Mouse (Mus musculus) intestine, embryonic 16.5 days (tissue): ENCODE measurements around the gene Chst15. TPM values are rescaled to one million over a fixed set of nuclear protein-coding genes. Genes with fewer than 3 reads are reported as not detected.
A peak's percentile ranks its signal among the peaks of the same experiment; 100 is the strongest.

Experiments used
- ATAC-seq: fragments of 200-750 bp; cut with Nextera tagmentation; 2 replicates; pipeline ENCODE4 v1.8.0; 2017; ENCODE audit warnings: moderate TSS enrichment, moderate library complexity
- H3K27ac ChIP-seq: fragments of 300-500 bp; sonication (generic); 2 replicates; pipeline ENCODE4 v1.5.1; 2014; ENCODE audit warnings: mild to moderate bottlenecking, low read length
- H3K27me3 ChIP-seq: fragments of 300-500 bp; sonication (generic); replicated peaks from 2 replicates; pipeline ENCODE4 v1.6.1; 2014; ENCODE audit warnings: low read length, control low read depth, mixed read lengths; ENCODE audit not compliant: control insufficient read depth, insufficient read depth
- H3K36me3 ChIP-seq: fragments of 300-500 bp; sonication (generic); 2 replicates; pipeline ENCODE4 v1.6.1; 2014; ENCODE audit warnings: low read length, control low read depth; ENCODE audit not compliant: control insufficient read depth, insufficient read depth
- H3K4me1 ChIP-seq: fragments of 300-500 bp; sonication (generic); 2 replicates; pipeline ENCODE4 v1.6.1; 2014; ENCODE audit warnings: low read length, control low read depth, mixed read lengths; ENCODE audit not compliant: control insufficient read depth, insufficient read depth
- H3K4me2 ChIP-seq: fragments of 300-500 bp; sonication (generic); 2 replicates; pipeline ENCODE4 v1.6.1; 2014; ENCODE audit warnings: low read depth, low read length, control low read depth
- H3K4me3 ChIP-seq: fragments of 300-500 bp; sonication (generic); 2 replicates; pipeline ENCODE4 v1.5.1; 2014; ENCODE audit warnings: mild to moderate bottlenecking, low read length
- H3K9ac ChIP-seq: fragments of 300-500 bp; sonication (generic); 2 replicates; pipeline ENCODE4 v1.6.1; 2014; ENCODE audit warnings: low read depth, low read length
- H3K9me3 ChIP-seq: fragments of 300-500 bp; sonication (generic); 2 replicates; pipeline ENCODE4 v1.6.1; 2016; ENCODE audit warnings: low read length, control low read depth; ENCODE audit not compliant: control insufficient read depth
- WGBS: fragments of 180-500 bp; shearing (Covaris S2); extraction: QIAGEN DNeasy Blood & Tissue Kit; methylation state at CpG from one replicate; pipeline ENCODE4 v1.1.7; 2014; 5-methylcytosine and 5-hydroxymethylcytosine counted together
- polyA plus RNA-seq: library from polyadenylated mRNA; unstranded; fragments of >200 nt; fragmentation: Nextera tagmentation; extraction: Ambion mirVana; gene quantifications from 2 replicates; pipeline ENCODE4 v1.2.1, GENCODE M21; 2015

Chst15 gene
- polyA plus RNA-seq, 1 experiment from 2014 or later = 21.1 TPM

DNA sequence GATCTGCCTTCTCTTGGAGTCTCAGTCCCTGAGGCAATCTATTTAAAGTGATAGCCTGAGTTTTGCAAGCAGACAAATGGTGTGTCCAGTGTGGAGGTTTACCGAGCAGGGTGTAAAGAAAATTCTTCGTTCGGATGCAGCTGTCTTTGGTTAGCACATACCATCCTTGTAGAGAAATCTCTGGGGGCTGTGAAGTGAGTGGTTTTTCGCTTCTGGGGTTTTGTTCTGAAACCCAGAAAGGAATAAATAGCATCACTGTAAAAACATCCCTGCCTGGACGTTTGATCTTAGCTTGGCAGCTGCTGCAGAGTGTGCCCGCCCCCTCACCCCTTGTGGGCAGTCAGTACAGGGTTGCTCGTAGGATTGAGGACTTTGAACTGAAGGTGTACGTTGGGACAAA is 39.2 kb upstream of the Chst15 start:
- Histone ChIP-seq H3K4me3 (no peak overlapping the region), H3K36me3 (no peaks in the 10 kb centered on the region), H3K4me1 (peaks cover 12% of the 10 kb centered on the region), H3K4me2 (no peak overlapping the region), H3K27me3 (no peaks in the 10 kb centered on the region), H3K9ac (no peak overlapping the region), H3K9me3 (no peaks in the 10 kb centered on the region), H3K27ac (peak overlapping the region; percentile 24; the same call in 1 of the 2 replicates)
- WGBS = 41% methylated on average over 8 of the region's 8 CpGs
- ATAC-seq = peak; percentile 52; the same call in 1 of the 2 replicates

DNA sequence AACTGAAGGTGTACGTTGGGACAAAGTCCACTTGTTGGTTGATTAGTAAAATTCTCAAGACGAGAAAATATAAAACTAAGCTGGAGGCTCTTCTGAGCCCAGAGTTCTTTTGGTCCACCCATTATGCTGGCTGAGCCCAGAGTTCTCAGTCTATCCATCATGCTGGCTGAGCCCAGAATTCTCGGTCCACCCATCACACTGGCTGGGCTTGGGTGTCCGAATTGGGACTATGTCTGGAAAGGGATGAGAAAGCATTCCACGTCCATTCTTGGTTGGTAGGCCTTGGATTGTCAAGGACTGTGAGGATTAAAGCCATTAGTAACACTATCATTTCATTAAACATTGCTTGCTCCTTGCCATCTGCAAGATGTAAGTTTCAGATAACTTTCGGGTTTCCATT is 38.7 kb upstream of the Chst15 start:
- Histone ChIP-seq H3K9ac (no peak overlapping the region), H3K4me2 (no peak overlapping the region), H3K27me3 (no peaks in the 10 kb centered on the region), H3K4me3 (no peak overlapping the region), H3K9me3 (no peaks in the 10 kb centered on the region), H3K27ac (peak overlapping the region; percentile 24; the same call in 1 of the 2 replicates), H3K4me1 (peaks cover 12% of the 10 kb centered on the region), H3K36me3 (no peaks in the 10 kb centered on the region)
- no peak for ATAC-seq
- 62% methylated on average over 6 of the region's 6 CpGs for WGBS

DNA sequence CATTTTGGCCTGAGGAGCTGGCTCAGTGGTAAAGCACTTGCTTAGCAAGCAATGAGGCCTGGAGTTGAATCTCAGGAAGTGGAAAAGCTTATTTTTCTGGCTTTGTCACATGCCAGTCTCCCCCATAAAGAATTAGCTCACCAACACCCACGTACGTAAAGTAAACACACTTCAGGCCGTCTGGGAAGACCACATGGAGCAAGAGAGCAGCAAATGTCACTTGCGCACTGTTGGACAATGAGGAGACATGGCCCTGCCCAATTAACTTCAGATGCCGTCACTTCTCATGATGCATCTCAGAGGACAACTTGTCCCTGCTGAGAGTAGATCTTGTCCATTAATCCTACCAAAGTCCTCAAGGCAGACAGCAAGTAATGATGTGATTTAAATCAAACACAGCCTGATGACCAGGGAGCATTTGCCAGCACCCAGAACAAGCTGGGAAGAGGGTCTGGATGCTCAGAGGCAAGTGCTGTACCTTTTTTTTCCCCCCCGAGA is 32.1 kb upstream of the Chst15 start:
- no peaks in the 10 kb centered on the region for H3K27me3 ChIP-seq
- 59% methylated on average over 6 of the region's 6 CpGs for WGBS
- no peak overlapping the region for H3K4me2 ChIP-seq
- no peak overlapping the region for H3K9ac ChIP-seq
- no peak for ATAC-seq
- no peak overlapping the region for H3K27ac ChIP-seq
- H3K36me3 ChIP-seq = no peaks in the 10 kb centered on the region
- peaks cover 9% of the 10 kb centered on the region for H3K4me1 ChIP-seq
- H3K4me3 ChIP-seq = no peak overlapping the region
- no peaks in the 10 kb centered on the region for H3K9me3 ChIP-seq

DNA sequence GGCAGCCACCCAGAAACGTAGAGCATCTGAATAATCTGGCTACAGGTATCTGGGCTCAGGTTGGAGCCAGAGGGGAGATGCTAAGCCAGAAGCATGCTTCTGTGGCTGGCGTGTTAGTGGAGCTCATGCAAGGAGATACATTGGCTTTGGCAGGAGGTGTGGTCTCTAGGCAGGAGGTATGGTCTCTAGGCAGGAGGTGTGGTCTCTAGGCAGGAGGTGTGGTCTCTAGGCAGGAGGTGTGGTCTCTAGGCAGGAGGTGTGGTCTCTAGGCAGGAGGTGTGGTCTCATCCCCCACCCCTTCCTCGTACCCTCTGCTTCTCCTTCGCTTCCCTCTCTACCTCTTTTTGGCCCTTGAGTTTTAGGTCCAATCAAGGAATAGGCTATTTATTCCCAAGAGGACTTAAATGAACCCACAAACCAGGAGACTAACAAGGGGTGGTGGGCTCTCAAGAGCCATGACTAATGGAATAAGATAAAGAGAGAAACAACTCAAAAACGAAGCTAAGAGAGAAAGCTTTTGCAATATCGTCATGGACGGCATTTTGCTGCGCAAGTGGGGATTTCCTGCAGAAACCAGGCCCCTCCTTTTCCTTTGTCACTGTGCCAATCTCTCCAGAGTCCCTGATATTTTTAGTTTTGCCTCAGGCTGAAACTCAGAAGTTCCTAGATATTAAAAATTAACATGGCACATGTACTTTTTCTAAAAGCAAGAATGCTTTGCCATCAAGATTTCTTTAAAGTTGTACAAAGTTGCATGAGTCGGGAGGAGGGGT is 30.4 kb upstream of the Chst15 start:
- no peak for ATAC-seq
- 0 out of 2 replicates have a peak overlapping the region, but pooled peaks have one; percentile 10 for H3K27ac ChIP-seq

DNA sequence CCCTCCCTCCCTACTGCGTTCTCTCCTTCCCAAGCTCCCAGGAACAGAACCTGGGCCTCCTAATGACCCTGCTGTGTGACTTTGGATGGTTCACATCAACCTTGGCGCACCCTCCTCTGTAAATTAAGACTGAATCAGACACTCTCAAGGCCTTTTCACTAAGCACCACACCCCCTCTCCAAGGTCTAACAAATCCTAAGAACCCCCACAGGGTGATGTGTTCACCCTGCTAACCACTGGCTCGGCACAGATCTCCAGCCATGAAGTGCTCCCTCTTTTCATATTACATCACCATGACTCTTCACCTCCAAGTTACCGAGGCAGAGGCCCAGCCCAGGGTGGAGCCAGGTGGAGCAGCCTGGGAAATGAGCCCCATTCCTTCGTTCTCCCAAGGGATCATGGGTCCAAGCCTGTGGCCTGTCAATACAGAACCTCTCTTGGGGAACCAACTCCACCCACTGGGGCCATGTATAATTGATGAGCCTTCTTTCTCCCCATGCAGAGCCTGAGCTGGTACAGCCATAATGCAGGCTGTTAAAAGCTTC is 28.6 kb upstream of the Chst15 start:
- no peak overlapping the region for H3K4me3 ChIP-seq
- no peaks in the 10 kb centered on the region for H3K9me3 ChIP-seq
- H3K4me2 ChIP-seq = no peak overlapping the region
- H3K27ac ChIP-seq = no peak overlapping the region
- WGBS = 68% methylated on average over 5 of the region's 5 CpGs
- ATAC-seq = peak; percentile 79
- peaks cover 9% of the 10 kb centered on the region for H3K4me1 ChIP-seq
- no peaks in the 10 kb centered on the region for H3K36me3 ChIP-seq
- no peak overlapping the region for H3K9ac ChIP-seq
- no peaks in the 10 kb centered on the region for H3K27me3 ChIP-seq

More for the DNA sequence above, 30.4 kb upstream of the Chst15 start:
- WGBS = 74% methylated on average over 9 of the region's 9 CpGs
- Histone ChIP-seq H3K4me1 (peaks cover 9% of the 10 kb centered on the region), H3K27me3 (no peaks in the 10 kb centered on the region), H3K4me3 (no peak overlapping the region), H3K9me3 (no peaks in the 10 kb centered on the region), H3K36me3 (no peaks in the 10 kb centered on the region), H3K9ac (no peak overlapping the region), H3K4me2 (no peak overlapping the region)

DNA sequence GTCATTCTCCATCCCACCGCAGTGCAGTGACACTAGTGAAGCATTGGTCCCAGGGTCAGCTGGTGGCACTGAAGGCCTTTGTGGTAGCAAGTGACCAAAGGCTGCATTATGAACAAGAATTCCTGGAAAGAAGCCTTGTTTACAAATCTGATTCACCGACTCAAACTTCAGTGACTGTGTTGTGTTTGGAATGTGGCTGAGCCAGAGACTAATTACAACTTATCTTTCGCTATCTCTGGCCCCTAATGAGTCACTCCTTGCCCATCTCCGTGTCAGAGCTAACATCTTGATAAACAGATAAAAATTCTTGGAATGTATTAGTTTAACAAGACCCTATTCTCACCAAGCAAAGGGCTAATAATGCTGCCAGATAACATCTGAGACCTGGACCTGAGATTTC is 27.6 kb upstream of the Chst15 start:
- no peaks in the 10 kb centered on the region for H3K9me3 ChIP-seq
- H3K36me3 ChIP-seq = no peaks in the 10 kb centered on the region
- H3K27me3 ChIP-seq = no peaks in the 10 kb centered on the region
- ATAC-seq = no peak
- no peak overlapping the region for H3K27ac ChIP-seq
- H3K4me1 ChIP-seq = peaks cover 9% of the 10 kb centered on the region
- no peak overlapping the region for H3K4me2 ChIP-seq
- H3K4me3 ChIP-seq = no peak overlapping the region
- no peak overlapping the region for H3K9ac ChIP-seq
- WGBS = 44% methylated on average over 4 of the region's 4 CpGs

DNA sequence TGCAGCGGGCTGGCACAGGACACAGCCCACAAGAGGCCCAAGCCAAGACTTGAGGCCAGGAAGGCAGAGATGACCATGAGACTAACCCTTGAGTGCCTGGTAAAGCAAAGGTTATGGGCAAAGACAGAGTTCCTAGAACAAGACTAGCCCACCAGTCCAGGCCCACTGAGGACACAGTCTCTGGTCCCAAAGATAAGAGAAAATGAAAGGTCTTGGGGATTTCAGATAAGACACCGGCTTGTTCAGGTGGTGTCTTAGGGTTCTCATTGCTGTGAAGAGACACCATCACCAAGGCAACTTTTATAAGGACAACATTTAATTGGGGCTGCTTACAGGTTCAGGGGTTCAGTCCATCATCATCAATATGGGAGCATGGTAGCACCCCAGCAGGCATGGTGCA is 26.9 kb upstream of the Chst15 start:
- H3K36me3 ChIP-seq = no peaks in the 10 kb centered on the region
- H3K27ac ChIP-seq = no peak overlapping the region
- H3K4me2 ChIP-seq = no peak overlapping the region
- 95% methylated on average over 2 of the region's 2 CpGs for whole genome bisulfite sequencing
- no peaks in the 10 kb centered on the region for H3K9me3 ChIP-seq
- no peaks in the 10 kb centered on the region for H3K27me3 ChIP-seq
- peaks cover 9% of the 10 kb centered on the region for H3K4me1 ChIP-seq
- H3K4me3 ChIP-seq = no peak overlapping the region
- H3K9ac ChIP-seq = no peak overlapping the region
- ATAC-seq = no peak

DNA sequence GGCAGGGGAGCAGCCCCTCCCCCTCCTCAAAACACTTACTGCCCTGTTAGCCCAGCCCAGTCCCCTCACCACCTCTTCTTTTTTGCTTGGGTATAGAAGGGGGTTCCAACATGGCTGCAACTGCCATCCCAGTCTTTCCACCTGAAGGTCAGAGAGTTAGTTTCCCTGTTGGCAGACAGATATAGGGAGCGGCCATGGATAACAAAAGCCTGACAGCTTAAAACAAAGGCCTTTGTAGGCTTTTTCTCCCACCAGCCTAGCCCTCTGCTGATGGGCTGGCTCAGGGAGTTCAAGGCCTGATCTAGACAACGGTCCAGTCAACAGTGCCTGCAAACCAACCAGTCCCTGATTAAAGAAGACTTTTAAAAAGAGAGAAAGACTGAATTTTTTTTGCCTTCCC is 26.1 kb upstream of the Chst15 start:
- Histone ChIP-seq H3K27me3 (no peaks in the 10 kb centered on the region), H3K9ac (no peak overlapping the region), H3K4me3 (no peak overlapping the region), H3K36me3 (no peaks in the 10 kb centered on the region), H3K27ac (no peak overlapping the region), H3K9me3 (no peaks in the 10 kb centered on the region), H3K4me1 (peaks cover 9% of the 10 kb centered on the region), H3K4me2 (no peak overlapping the region)
- WGBS = 79% methylated on average over 2 of the region's 2 CpGs
- no peak for ATAC-seq

DNA sequence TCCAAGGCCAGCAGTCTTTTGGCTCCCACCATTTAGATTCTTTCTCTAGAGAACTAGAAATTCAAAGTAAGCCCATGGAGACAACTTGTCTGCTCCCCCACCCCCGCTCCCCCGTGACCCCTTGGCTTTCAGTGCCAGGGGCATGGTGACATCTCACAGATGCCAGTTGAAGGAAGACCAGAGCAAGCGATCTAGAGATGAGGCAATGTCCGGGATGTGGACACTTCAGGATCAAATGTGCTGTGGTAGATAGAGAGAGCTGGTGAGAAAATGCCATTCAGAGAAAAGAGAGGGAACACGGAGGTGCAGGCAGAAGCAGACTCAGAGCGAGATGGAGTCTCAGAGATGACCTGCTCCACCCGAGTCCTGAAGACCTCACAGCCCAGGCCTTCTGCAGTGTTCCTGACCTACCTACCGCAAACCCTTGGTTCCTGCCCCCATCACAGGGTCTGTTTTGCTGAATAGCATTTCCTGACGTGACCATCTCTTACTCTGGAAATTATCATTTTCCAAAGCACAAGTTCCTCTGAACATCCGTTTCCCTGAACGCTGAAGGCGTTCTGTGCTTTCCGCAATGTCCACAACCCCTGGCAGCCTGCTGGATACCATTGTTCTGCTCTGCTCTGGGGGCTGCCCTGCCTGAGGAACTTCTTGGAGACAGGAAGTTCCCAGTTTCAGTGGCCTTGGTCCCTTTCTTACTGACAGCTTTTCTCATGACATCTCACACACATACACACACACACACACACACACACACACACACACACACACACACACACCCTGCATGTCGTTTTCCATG is 22.2 kb upstream of the Chst15 start:
- Histone ChIP-seq H3K4me3 (no peak overlapping the region), H3K4me2 (no peak overlapping the region), H3K4me1 (peaks cover 5% of the 10 kb centered on the region), H3K27me3 (no peaks in the 10 kb centered on the region), H3K9me3 (no peaks in the 10 kb centered on the region), H3K9ac (no peak overlapping the region), H3K27ac (peak overlapping the region; percentile 2), H3K36me3 (no peaks in the 10 kb centered on the region)
- no peak for ATAC-seq
- WGBS = 72% methylated on average over 14 of the region's 14 CpGs
